Mouse (Mus musculus) CH12.LX (cell line): Measurements from ENCODE around the gene Tmem115. TPM values are rescaled to one million over a fixed set of nuclear protein-coding genes. Genes with fewer than 3 reads are reported as not detected.

Experiments
- DNase-seq: peaks from one replicate; pipeline ENCODE4 v3.0.0-alpha.2; 2013; ENCODE audit errors: extremely low read depth
- H3K27ac ChIP-seq: 2 replicates; pipeline ENCODE4 v1.5.1; 2012; ENCODE audit warnings: low read depth, mild to moderate bottlenecking, control low read depth, moderate library complexity; ENCODE audit not compliant: insufficient read depth
- H3K27me3 ChIP-seq: replicated peaks from 2 replicates; pipeline ENCODE3; 2012; ENCODE audit warnings: inconsistent platforms
- H3K36me3 ChIP-seq, 2 experiments: replicated peaks in 1 of 2; 2 replicates each; pipeline versions ENCODE3 to v1.6.1; 2012; ENCODE audit warnings: inconsistent platforms in 1 of 2, low read length in 1 of 2, mild to moderate bottlenecking in 1 of 2, mixed read lengths in 1 of 2, moderate library complexity in 1 of 2; ENCODE audit not compliant: control insufficient read depth in 1 of 2, insufficient read depth in 1 of 2
- H3K4me1 ChIP-seq, 2 experiments: 2 replicates each; pipeline ENCODE4 v1.6.1; 2012; ENCODE audit warnings: inconsistent platforms in 1 of 2, moderate library complexity in 1 of 2; ENCODE audit not compliant: insufficient read depth in 2 of 2, control insufficient read depth in 1 of 2
- H3K4me2 ChIP-seq: 2 replicates; pipeline ENCODE4 v1.6.1; 2012; ENCODE audit warnings: low read depth, mild to moderate bottlenecking, control low read depth; ENCODE audit not compliant: poor library complexity, insufficient read depth, severe bottlenecking
- H3K4me3 ChIP-seq, 3 experiments: fragments of 150-350 bp in 1 of 3; sonication (generic) in 1 of 3; replicated peaks in 1 of 3; 2 replicates each; pipeline versions ENCODE3 to v1.5.1; 2011 to 2012; ENCODE audit warnings: low read depth in 2 of 3, low read length in 2 of 3, mild to moderate bottlenecking in 2 of 3, moderate library complexity in 2 of 3, control low read depth in 1 of 3, improper control_type of control experiment in 1 of 3, inconsistent platforms in 1 of 3, mixed read lengths in 1 of 3; ENCODE audit not compliant: poor library complexity in 1 of 3
- H3K79me2 ChIP-seq: replicated peaks from 2 replicates; pipeline ENCODE4 v1.6.1; 2012; ENCODE audit warnings: mild to moderate bottlenecking, moderate library complexity; ENCODE audit not compliant: control insufficient read depth, poor library complexity, insufficient read depth, severe bottlenecking; ENCODE audit errors: extremely low read depth
- H3K9ac ChIP-seq: 2 replicates; pipeline ENCODE4 v1.6.1; 2012; ENCODE audit warnings: low read depth, mild to moderate bottlenecking, control low read depth, moderate library complexity; ENCODE audit not compliant: insufficient read depth
- H3K9me3 ChIP-seq: replicated peaks from 2 replicates; pipeline ENCODE3; 2012; ENCODE audit warnings: low read length, inconsistent platforms, mixed read lengths
- CHD1 ChIP-seq: IDR thresholded peaks from 2 replicates; pipeline ENCODE4 v1.6.1; 2012; ENCODE audit warnings: low read depth, low read length, improper control_type of control experiment, inconsistent platforms
- CHD2 ChIP-seq: IDR thresholded peaks from 2 replicates; pipeline ENCODE4 v1.6.1; 2011; ENCODE audit warnings: low read length, improper control_type of control experiment
- CTCF ChIP-seq, 2 experiments: IDR thresholded peaks in 1 of 2; conservative IDR thresholded peaks in 1 of 2; 2 replicates each; pipeline ENCODE4 v1.5.1; 2011 to 2012; ENCODE audit warnings: low read depth in 2 of 2, low read length in 2 of 2, improper control_type of control experiment in 1 of 2, inconsistent platforms in 1 of 2, mild to moderate bottlenecking in 1 of 2, moderate library complexity in 1 of 2
- E2F4 ChIP-seq: IDR thresholded peaks from 2 replicates; pipeline ENCODE4 v1.6.1; 2011; ENCODE audit warnings: low read depth, low read length, improper control_type of control experiment; ENCODE audit not compliant: insufficient replicate concordance
- EP300 ChIP-seq: IDR thresholded peaks from 2 replicates; pipeline ENCODE4 v1.6.1; 2011; ENCODE audit warnings: low read length, improper control_type of control experiment
- HCFC1 ChIP-seq: IDR thresholded peaks from 2 replicates; pipeline ENCODE4 v1.6.1; 2012; ENCODE audit warnings: low read depth, mild to moderate bottlenecking, inconsistent platforms, low read length, improper control_type of control experiment
- KAT2A ChIP-seq: IDR thresholded peaks from 2 replicates; pipeline ENCODE4 v1.6.1; 2012; ENCODE audit warnings: low read length, improper control_type of control experiment, inconsistent platforms; ENCODE audit not compliant: insufficient replicate concordance
- MAFK ChIP-seq: IDR thresholded peaks from 2 replicates; pipeline ENCODE4 v1.6.1; 2011; ENCODE audit warnings: low read length, improper control_type of control experiment; ENCODE audit not compliant: insufficient replicate concordance
- MEF2A ChIP-seq: IDR thresholded peaks from 2 replicates; pipeline ENCODE4 v1.6.1; 2014; ENCODE audit warnings: low read depth, mild to moderate bottlenecking, inconsistent platforms, low read length, improper control_type of control experiment, borderline replicate concordance
- MXI1 ChIP-seq: IDR thresholded peaks from 2 replicates; pipeline ENCODE4 v1.6.1; 2011; ENCODE audit warnings: mild to moderate bottlenecking, low read depth, low read length, improper control_type of control experiment
- MYC ChIP-seq: IDR thresholded peaks from 2 replicates; pipeline ENCODE4 v1.6.1; 2011; ENCODE audit warnings: low read depth, mild to moderate bottlenecking, improper control_type of control experiment, low read length
- PAX5 ChIP-seq: IDR thresholded peaks from 2 replicates; pipeline ENCODE4 v1.6.1; 2012; ENCODE audit warnings: low read length, inconsistent platforms, mixed read lengths
- POLR2AphosphoS2 ChIP-seq: IDR thresholded peaks from 2 replicates; pipeline ENCODE4 v1.6.1; 2011; ENCODE audit warnings: low read depth, low read length, improper control_type of control experiment
- RCOR1 ChIP-seq: conservative IDR thresholded peaks from 2 replicates; pipeline ENCODE4 v1.6.1; 2012; ENCODE audit warnings: low read depth, mild to moderate bottlenecking, inconsistent platforms, low read length, improper control_type of control experiment
- SIN3A ChIP-seq: IDR thresholded peaks from 2 replicates; pipeline ENCODE4 v1.6.1; 2012; ENCODE audit warnings: low read length, improper control_type of control experiment, inconsistent platforms
- SMC3 ChIP-seq: IDR thresholded peaks from 2 replicates; pipeline ENCODE4 v1.6.1; 2011; ENCODE audit warnings: low read depth, low read length, improper control_type of control experiment
- TCF12 ChIP-seq: IDR thresholded peaks from 2 replicates; pipeline ENCODE4 v1.6.1; 2014; ENCODE audit warnings: low read depth, mild to moderate bottlenecking, inconsistent platforms, low read length, improper control_type of control experiment
- UBTF ChIP-seq: IDR thresholded peaks from 2 replicates; pipeline ENCODE4 v1.6.1; 2012; ENCODE audit warnings: low read depth, mild to moderate bottlenecking, inconsistent platforms, low read length, improper control_type of control experiment, moderate library complexity
- USF1 ChIP-seq: IDR thresholded peaks from 2 replicates; pipeline ENCODE4 v1.6.1; 2014; ENCODE audit warnings: low read depth, mild to moderate bottlenecking, inconsistent platforms, low read length, improper control_type of control experiment
- USF2 ChIP-seq: conservative IDR thresholded peaks from 2 replicates; pipeline ENCODE4 v1.6.1; 2011; ENCODE audit warnings: low read depth, low read length, improper control_type of control experiment
- ZMIZ1 ChIP-seq: IDR thresholded peaks from 2 replicates; pipeline ENCODE4 v1.6.1; 2012; ENCODE audit warnings: low read depth, mild to moderate bottlenecking, inconsistent platforms, low read length, improper control_type of control experiment
- dilution Hi-C: fragments of 300-500 bp; cut with MboI; formaldehyde crosslinking; loops from 2 replicates; pipeline ENCODE4 v1.14.3; 2020; ENCODE audit warnings: low sequenced_read_pairs; ENCODE audit not compliant: extremely low pct_unique_long_range_greater_than_20kb, extremely low pct_ligation_motif_present
- in situ Hi-C: fragments of 300-500 bp; cut with MboI; formaldehyde crosslinking; loops from 3 replicates; pipeline ENCODE4 v1.14.3; 2019; ENCODE audit warnings: low sequenced_read_pairs, low pct_ligation_motif_present, low pct_unique_long_range_greater_than_20kb, mixed read lengths
- polyA plus RNA-seq: library from polyadenylated mRNA; unstranded; fragments of >175 nt; gene quantifications from 2 replicates; pipeline ENCODE4 v1.2.1, GENCODE M21; 2012; ENCODE audit warnings: low read depth; ENCODE audit not compliant: insufficient read length
- total RNA-seq, 2 experiments: library from RNA; depleted of rRNA; stranded (reverse); fragments of 300-350 nt in 1 of 2; fragments of >200 nt in 1 of 2; gene quantifications; 2 replicates each; pipeline ENCODE4 v1.2.3; 2012 to 2014

Gene Tmem115
- total and polyA plus RNA-seq, 3 experiments: 12.6 to 17.9 (median 13.0) TPM

GRCm38 (mm10) chr9:107539940-107540339 is 6.2 kb downstream of the Tmem115 start:
- dilution Hi-C loops: no loop called here
- Histone ChIP-seq H3K27ac (no peak overlapping the region), H3K9me3 (no peaks in the 10 kb centered on the region), H3K4me1 (peaks cover 9 to 40% of the 10 kb centered on the region in 2 experiments), H3K9ac (no peak overlapping the region), H3K36me3 (peaks cover 43 to 61% of the 10 kb centered on the region in 2 experiments), H3K4me3 (no peak overlapping the region), H3K79me2 (peaks cover 26% of the 10 kb centered on the region), H3K27me3 (no peaks in the 10 kb centered on the region), H3K4me2 (no peak overlapping the region)
- TF ChIP-seq USF1 (no peak), RCOR1 (no peak), SMC3 (no peak), CHD2 (no peak), POLR2AphosphoS2 (no peak), HCFC1 (no peak), MXI1 (no peak), UBTF (no peak), EP300 (no peak), CTCF (conservative IDR thresholded peaks at IDR 0.05 in 1 of 2, IDR thresholded peaks at IDR 0.05 in 1 of 2; ENCODE audit: low read depth in 2 of 2, low read length in 2 of 2) (no peak), MYC (no peak), PAX5 (no peak)
- DNase-seq: no peak
- in situ Hi-C loops: no loop called here

- no peak for DNase-seq
- Histone ChIP-seq H3K27me3 (no peaks in the 10 kb centered on the region), H3K4me1 (peaks cover 9 to 40% of the 10 kb centered on the region in 2 experiments), H3K4me3 (no peak overlapping the region), H3K4me2 (no peak overlapping the region), H3K36me3 (peaks cover 47 to 66% of the 10 kb centered on the region in 2 experiments), H3K9me3 (no peaks in the 10 kb centered on the region), H3K27ac (no peak overlapping the region)
- in situ Hi-C loops: no loop called here
- TF ChIP-seq ZMIZ1: no peak
- TF ChIP-seq USF1: no peak
- no peak for TF ChIP-seq KAT2A
- TF ChIP-seq PAX5: no peak
- TF ChIP-seq SIN3A: no peak
- TF ChIP-seq UBTF: no peak
- TF ChIP-seq CHD1: no peak
- no peak for TF ChIP-seq MAFK
- no peak for TF ChIP-seq MEF2A
- TF ChIP-seq MYC: no peak
- TF ChIP-seq USF2: no peak
- no peak for TF ChIP-seq TCF12
- no peak for TF ChIP-seq E2F4
- TF ChIP-seq, all 38 proteins: peak for 0
- peaks cover 21% of the 10 kb centered on the region for H3K79me2 ChIP-seq
- dilution Hi-C loops: no loop called here
- H3K9ac ChIP-seq: no peak overlapping the region
These were observed 6.7 kb downstream of the Tmem115 start for GRCm38 (mm10) chr9:107540420-107540819.
